Comparison of ENCODE assay signal across 35 mouse cellular contexts in genomic region chr15:94344317-94344716, GRCm38 (mm10).
DNase-seq lines count a peak whose midpoint lies in the region; ATAC-seq and TF ChIP-seq lines count a peak whose summit lies in the region.
"Had no signal": no experiment of that assay in that cellular context is flagged by ENCODE, and none has a peak within 500 bp of the region (broad histone marks: within the 10 kb centered on the region; RNA-seq: fewer than 3 reads in every experiment).

No protein-coding gene starts in this region.

- no peak overlapping the region for H3K27ac ChIP-seq in gastrocnemius, adult 2 months
- no peak overlapping the region for H3K27ac ChIP-seq in liver, embryonic 14.5 days
- no peak overlapping the region for H3K27ac ChIP-seq in liver, embryonic 12.5 days
- H3K27ac ChIP-seq: embryonic facial prominence, embryonic 13.5 days; heart, adult 2 months; hindbrain, embryonic 14.5 days; limb, embryonic 10.5 days; neural tube, embryonic 13.5 days had no signal

- TF ChIP-seq CTCF in gastrocnemius, adult 2 months (IDR thresholded peaks at IDR 0.05) = peak; percentile 11; the same call in 1 of the 2 replicates
- peak; percentile 39 for TF ChIP-seq CTCF in liver, embryonic 14.5 days (IDR thresholded peaks at IDR 0.05; ENCODE audit: low read depth)

- no peaks in the 10 kb centered on the region for H3K4me1 ChIP-seq in liver, embryonic 14.5 days (replicated peaks; ENCODE audit: control insufficient read depth in 2 of 2, insufficient read depth in 2 of 2, low read length in 1 of 2)
- no peaks in the 10 kb centered on the region for H3K4me1 ChIP-seq in liver, embryonic 12.5 days
- H3K4me1 ChIP-seq: megakaryocyte, embryonic 14.5 days; neural tube, embryonic 13.5 days had no signal

- no peaks in the 10 kb centered on the region for H3K36me3 ChIP-seq in liver, embryonic 14.5 days (replicated peaks; ENCODE audit: control insufficient read depth, insufficient read depth, low read depth)
- H3K36me3 ChIP-seq in liver, embryonic 12.5 days = no peaks in the 10 kb centered on the region

- ATAC-seq in liver, embryonic 14.5 days (ENCODE audit: insufficient read depth) = no peak
- ATAC-seq in liver, embryonic 12.5 days = no peak
- ATAC-seq: forebrain, embryonic 14.5 days; intestine, embryonic 16.5 days had no signal

- no peaks in the 10 kb centered on the region; the same call in 1 of the 2 replicates for H3K9me3 ChIP-seq in liver, embryonic 14.5 days (ENCODE audit: control insufficient read depth, low read length)
- H3K9me3 ChIP-seq in liver, embryonic 12.5 days (replicated peaks) = peaks cover 8% of the 10 kb centered on the region; the same call in 1 of the 2 replicates
- H3K9me3 ChIP-seq: embryonic facial prominence, embryonic 13.5 days had no signal

- intact Hi-C loops in gastrocnemius, adult 2 months (cut with DNase I) = no loop called here

- no peaks in the 10 kb centered on the region for H3K27me3 ChIP-seq in liver, embryonic 14.5 days (ENCODE audit: control insufficient read depth, insufficient read depth, low read length)
- no peaks in the 10 kb centered on the region for H3K27me3 ChIP-seq in liver, embryonic 12.5 days (replicated peaks)
- H3K27me3 ChIP-seq: CH12.LX; embryonic facial prominence, embryonic 13.5 days; megakaryocyte, embryonic 14.5 days; neural tube, embryonic 13.5 days had no signal

- no peak overlapping the region for H3K4me3 ChIP-seq in gastrocnemius, adult 2 months
- H3K4me3 ChIP-seq in liver, embryonic 14.5 days (ENCODE audit: insufficient read depth in 1 of 2, low read depth in 2 of 2, low read length in 2 of 2) = no peak overlapping the region
- no peak overlapping the region for H3K4me3 ChIP-seq in liver, embryonic 12.5 days
- H3K4me3 ChIP-seq: embryonic facial prominence, embryonic 13.5 days; erythroblast, embryonic 14.5 days; heart, adult 2 months; limb, embryonic 10.5 days; megakaryocyte, embryonic 14.5 days; neural tube, embryonic 13.5 days had no signal

- H3K9ac ChIP-seq in liver, embryonic 14.5 days (replicated peaks) = no peak overlapping the region
- no peak overlapping the region for H3K9ac ChIP-seq in liver, embryonic 12.5 days
- H3K9ac ChIP-seq: embryonic facial prominence, embryonic 13.5 days; hindbrain, embryonic 14.5 days; neural tube, embryonic 13.5 days had no signal

- H3K4me2 ChIP-seq in liver, embryonic 14.5 days (ENCODE audit: low read depth) = no peak overlapping the region
- H3K4me2 ChIP-seq in liver, embryonic 12.5 days = no peak overlapping the region
- H3K4me2 ChIP-seq: embryonic facial prominence, embryonic 13.5 days; hindbrain, embryonic 14.5 days; neural tube, embryonic 13.5 days had no signal

- WGBS in liver, embryonic 14.5 days (ENCODE audit: insufficient replicate concordance) = 63% methylated on average over 5 of the region's 5 CpGs
- WGBS in liver, embryonic 12.5 days (ENCODE audit: insufficient replicate concordance) = 79% methylated on average over 5 of the region's 5 CpGs

- no peak for DNase-seq in gastrocnemius, adult 2 months
- no peak for DNase-seq in gastrocnemius, adult 8-10 months (ENCODE audit: low spot score in 2 of 2)
- DNase-seq in liver, embryonic 14.5 days (ENCODE audit: low read depth in 3 of 3, low spot score in 3 of 3) = no peak
- DNase-seq in ES-CJ7 (ENCODE audit: low read depth, low spot score) (peak; percentile 44), ZHBTc4 (ENCODE audit: low read depth, low spot score) (peak; percentile 54)
- DNase-seq in heart, adult 18-20 months = no peak
- no peak for DNase-seq in embryo, embryonic 10.5 days (ENCODE audit: low spot score)
- DNase-seq: adrenal gland, adult 2 months; cerebellum, adult 2 months; cerebellum, postnatal 25 days; embryo, embryonic 11 days; gastrocnemius, postnatal 14 days; heart, adult 2 months; heart, postnatal 36 days; kidney, postnatal 4 days; layer of hippocampus, adult 9-11 months; liver; lung, adult 2 months; lung, postnatal 36 days; midbrain, embryonic 14.5 days; retina, postnatal 1 day; right cerebral cortex, postnatal 25 days; spleen, adult 18-20 months; thymus, adult 18-20 months; thymus, postnatal 36 days had no signal

- TF ChIP-seq EP300 in liver, embryonic 14.5 days (IDR thresholded peaks at IDR 0.05; ENCODE audit: low read depth) = no peak

Comparison
In these comparisons a context has a peak if more than half of its experiments do, and no peak if none do; other contexts are left out.
1. DNase-seq: peak in ES-CJ7 (single experiment) and ZHBTc4 (single experiment); none in gastrocnemius, adult 2 months (single experiment), gastrocnemius, adult 8-10 months (0 of 2), liver, embryonic 14.5 days (0 of 3), heart, adult 18-20 months (0 of 2) and embryo, embryonic 10.5 days (single experiment).